Mouse (Mus musculus): ENCODE measurements around the gene Sycp3. TPM values are rescaled to one million over a fixed set of nuclear protein-coding genes. Genes with fewer than 3 reads are reported as not detected.

Sycp3 gene
- 0.57 TPM for polyA plus RNA-seq (2015; fragmentation: Illumina TruSeq; extraction: RNeasy Lipid Tissue Mini Kit (QIAGEN cat#74804); ENCODE audit: low read depth, low replicate concordance)

DNA sequence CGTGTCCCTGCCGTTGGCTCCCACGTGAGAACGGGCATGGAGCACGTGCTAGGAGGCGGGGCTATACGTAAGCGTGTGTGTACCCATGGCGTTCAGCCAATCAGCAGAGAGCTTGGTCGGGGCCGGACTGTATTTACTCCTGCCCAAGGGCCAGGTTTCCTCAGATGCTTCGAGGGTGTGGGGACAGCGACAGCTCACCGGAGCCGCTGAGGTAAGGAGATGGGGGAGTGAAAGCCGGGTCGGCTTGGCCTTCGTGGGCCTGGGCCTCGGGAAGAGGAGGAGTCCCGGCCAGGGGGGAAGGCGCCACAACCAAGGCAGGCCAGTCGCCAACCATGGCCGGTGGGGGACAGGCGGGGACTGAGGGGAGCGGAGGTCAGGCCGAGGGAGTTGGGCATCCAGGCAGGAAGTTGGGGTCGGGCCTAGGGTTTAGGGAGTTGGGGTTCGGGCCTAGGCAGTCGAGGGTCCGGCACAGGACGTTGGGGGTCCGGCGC is at the start of gene Sycp3:
Gene Sycp3, plus strand, starts transcription at position 68 of the 491 bp plus-strand sequence.

DNA sequence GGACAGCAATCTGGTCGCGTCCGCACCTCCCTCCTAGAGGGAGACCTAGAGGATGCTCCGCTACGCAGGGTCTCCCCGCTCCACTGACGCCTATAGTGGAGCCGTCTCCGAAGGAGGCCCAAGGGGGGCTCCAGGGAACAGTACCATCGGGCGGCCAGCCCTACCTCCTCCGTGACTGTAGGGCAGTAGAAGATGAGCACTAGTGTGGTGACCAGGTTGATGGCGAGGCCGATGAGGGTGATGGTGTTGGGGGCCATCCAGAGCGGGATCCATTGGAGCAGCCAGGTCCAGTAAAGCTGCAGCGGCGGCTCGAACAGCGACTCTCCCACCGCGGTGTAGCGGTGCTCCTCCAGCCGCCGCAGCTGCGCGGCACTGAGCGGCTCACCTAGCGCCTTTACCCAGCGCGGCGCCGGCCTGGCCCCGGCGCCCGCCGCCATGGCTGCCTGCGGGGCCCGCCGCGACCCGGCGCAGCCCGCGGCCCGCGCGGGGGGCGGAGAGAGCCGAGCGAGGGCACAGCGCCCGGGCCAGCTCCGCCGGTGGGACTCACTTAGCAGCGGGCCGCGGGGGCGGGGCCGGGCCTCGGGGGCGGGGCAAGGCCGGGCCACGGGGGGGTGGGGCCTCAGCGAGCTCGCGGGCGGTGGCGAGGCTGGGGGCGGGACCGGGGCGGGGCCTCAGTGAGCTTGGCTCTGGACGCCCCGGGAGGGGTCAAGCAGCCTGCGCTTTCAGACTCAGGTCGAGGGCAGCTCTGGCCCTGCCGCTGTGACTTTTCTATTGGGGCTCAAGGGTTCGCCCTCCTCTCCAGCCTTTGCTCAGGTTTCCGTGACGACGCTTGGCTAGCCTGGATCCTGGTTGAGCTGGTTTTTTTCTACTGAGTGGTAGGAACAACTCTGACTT is 44.3 kb downstream of the Sycp3 start, which contains the start of gene Chpt1:
Gene Chpt1, minus strand, starts transcription at position 653 of the 894 bp plus-strand sequence.

Other genes with a start within 250 kb of the Sycp3 start
- gene Dram1, start 80.5 kb upstream of the Sycp3 start, polyA plus RNA-seq (2015; fragmentation: Illumina TruSeq; extraction: RNeasy Lipid Tissue Mini Kit (QIAGEN cat#74804); ENCODE audit: low read depth, low replicate concordance): 1.8 TPM
- gene Gnptab, start 80.4 kb upstream of the Sycp3 start, polyA plus RNA-seq (2015; fragmentation: Illumina TruSeq; extraction: RNeasy Lipid Tissue Mini Kit (QIAGEN cat#74804); ENCODE audit: low read depth, low replicate concordance): 38.0 TPM
- gene Chpt1, start 44.5 kb downstream of the Sycp3 start, polyA plus RNA-seq (2015; fragmentation: Illumina TruSeq; extraction: RNeasy Lipid Tissue Mini Kit (QIAGEN cat#74804); ENCODE audit: low read depth, low replicate concordance): 58.2 TPM
- 4.7 TPM for gene Mybpc1, start 145.6 kb downstream of the Sycp3 start, polyA plus RNA-seq (2015; fragmentation: Illumina TruSeq; extraction: RNeasy Lipid Tissue Mini Kit (QIAGEN cat#74804); ENCODE audit: low read depth, low replicate concordance)
- gene Spic, start 225.4 kb downstream of the Sycp3 start, polyA plus RNA-seq (2015; fragmentation: Illumina TruSeq; extraction: RNeasy Lipid Tissue Mini Kit (QIAGEN cat#74804); ENCODE audit: low read depth, low replicate concordance): not detected